Mouse (Mus musculus) olfactory bulb, adult 2 months (tissue): ENCODE data around the gene Emc10.

Experiments used
- CTCF ChIP-seq: fragments of 200-500 bp; IDR thresholded peaks from 2 replicates; pipeline ENCODE4 v1.5.1; 2012; ENCODE audit warnings: low read depth, mild to moderate bottlenecking, low read length, moderate library complexity; ENCODE audit not compliant: insufficient read depth
- POLR2A ChIP-seq: fragments of 200-500 bp; IDR thresholded peaks from 2 replicates; pipeline ENCODE4 v1.6.1; 2012; ENCODE audit warnings: mild to moderate bottlenecking, low read depth, low read length, moderate library complexity; ENCODE audit not compliant: insufficient read depth

- TF ChIP-seq CTCF (no peak), POLR2A (no peak)
These were observed 36.3 kb downstream of the Emc10 start for GRCm38 (mm10) chr7:44460067-44460466.
